Mouse (Mus musculus) c-Kit-negative CD71-positive TER-119-positive erythroid progenitor cells, embryonic 14.5 days (primary cell): Measurements from ENCODE around the gene Timeless.
"Not testable (repeated sequence)": the region's sequence is repeated elsewhere in the genome, so short reads cannot be mapped to it uniquely, and the experiment has no call there.

Source experiments
- DNase-seq: peaks from one replicate; pipeline ENCODE4 v3.0.0-alpha.2; 2013; ENCODE audit warnings: low read depth, low spot score

Gene Timeless

GRCm38 (mm10) chr10:128255925-128256324 lies 24.1 kb downstream of the Timeless start:
- DNase-seq: no peak

GRCm38 (mm10) chr10:128256328-128256727 lies 24.5 kb downstream of the Timeless start:
- DNase-seq: no peak

- DNase-seq: no peak
Observed at GRCm38 (mm10) chr10:128258953-128259352, 27.1 kb downstream of the Timeless start.

GRCm38 (mm10) chr10:128259946-128260345 lies 28.1 kb downstream of the Timeless start:
- DNase-seq: no peak

GRCm38 (mm10) chr10:128260376-128260775 lies 28.5 kb downstream of the Timeless start:
- not testable (repeated sequence) for DNase-seq

- no peak for DNase-seq
Observed at GRCm38 (mm10) chr10:128262300-128262699, 30.4 kb downstream of the Timeless start.

- DNase-seq: no peak
Observed at GRCm38 (mm10) chr10:128263393-128264310, 31.8 kb downstream of the Timeless start.

GRCm38 (mm10) chr10:128268371-128268770 lies 36.5 kb downstream of the Timeless start, which contains the start of gene Apof:
Gene Apof, plus strand, starts transcription at chr10:128268671.
- no peak for DNase-seq

GRCm38 (mm10) chr10:128269206-128269910 lies 37.5 kb downstream of the Timeless start:
- DNase-seq: no peak

GRCm38 (mm10) chr10:128270287-128270841 lies 38.5 kb downstream of the Timeless start, which contains the start of gene Stat2:
Gene Stat2, plus strand, starts transcription at chr10:128270559.
- DNase-seq: peak; percentile 98

- DNase-seq: no peak
Observed at GRCm38 (mm10) chr10:128270866-128271265, 39.0 kb downstream of the Timeless start.

GRCm38 (mm10) chr10:128271883-128272282 lies 40.0 kb downstream of the Timeless start:
- no peak for DNase-seq

GRCm38 (mm10) chr10:128272819-128273439 lies 41.1 kb downstream of the Timeless start:
- DNase-seq: not testable (repeated sequence)

GRCm38 (mm10) chr10:128275374-128275773 lies 43.5 kb downstream of the Timeless start:
- DNase-seq: not testable (repeated sequence)

- DNase-seq: no peak
Observed at GRCm38 (mm10) chr10:128278158-128278557, 46.3 kb downstream of the Timeless start.

- DNase-seq: no peak
Observed at GRCm38 (mm10) chr10:128280943-128281342, 49.1 kb downstream of the Timeless start.

GRCm38 (mm10) chr10:128281682-128282081 lies 49.8 kb downstream of the Timeless start:
- no peak for DNase-seq

- no peak for DNase-seq
Observed at GRCm38 (mm10) chr10:128282886-128283450, 51.1 kb downstream of the Timeless start.

GRCm38 (mm10) chr10:128283604-128284579 lies 52.0 kb downstream of the Timeless start:
- DNase-seq: peak; percentile 54

- DNase-seq: not testable (repeated sequence)
Observed at GRCm38 (mm10) chr10:128290594-128290993, 58.7 kb downstream of the Timeless start.
